Mouse (Mus musculus): Measurements from ENCODE around the gene Tgif2lx1. TPM values are rescaled to one million over a fixed set of nuclear protein-coding genes. Genes with fewer than 3 reads are reported as not detected.

The Tgif2lx1 gene
- 1.1 TPM for polyA plus RNA-seq (2014; fragmentation: Illumina TruSeq; extraction: RNeasy Lipid Tissue Mini Kit (QIAGEN cat#74804); ENCODE audit: low read depth, low replicate concordance)

GRCm38 (mm10) chrX:118480637-118481036 is at the start of gene Tgif2lx1:
Gene Tgif2lx1, minus strand, starts transcription at chrX:118480737.

Other genes starting within 250 kb of the Tgif2lx1 start
- not detected for gene Tgif2lx2, start 53.5 kb downstream of the Tgif2lx1 start, polyA plus RNA-seq (2014; fragmentation: Illumina TruSeq; extraction: RNeasy Lipid Tissue Mini Kit (QIAGEN cat#74804); ENCODE audit: low read depth, low replicate concordance)

All from adipose tissue, adult 10 weeks (tissue).